Mouse (Mus musculus) ES-Bruce4 (cell line): Measurements from ENCODE around the gene Lgr5. TPM values are rescaled to one million over a fixed set of nuclear protein-coding genes. Genes with fewer than 3 reads are reported as not detected.

ENCODE experiments used
- H3K27ac ChIP-seq: 2 replicates; pipeline ENCODE4 v1.5.1; 2012; ENCODE audit warnings: low read length, inconsistent platforms; ENCODE audit not compliant: insufficient read depth
- H3K27me3 ChIP-seq: 2 replicates; pipeline ENCODE4 v1.6.1; 2012; ENCODE audit warnings: mild to moderate bottlenecking, low read length, inconsistent platforms; ENCODE audit not compliant: control insufficient read depth, poor library complexity, insufficient read depth, severe bottlenecking
- H3K36me3 ChIP-seq: 2 replicates; pipeline ENCODE4 v1.6.1; 2012; ENCODE audit warnings: inconsistent platforms, mild to moderate bottlenecking, low read length, moderate library complexity; ENCODE audit not compliant: control insufficient read depth, poor library complexity, insufficient read depth, severe bottlenecking
- H3K4me1 ChIP-seq: one replicate; pipeline ENCODE4 v1.8.1; 2011; ENCODE audit warnings: low read length; ENCODE audit not compliant: control insufficient read depth, insufficient read depth
- H3K4me3 ChIP-seq: 2 replicates; pipeline ENCODE4 v1.5.1; 2011; ENCODE audit warnings: low read depth, mild to moderate bottlenecking, low read length
- H3K9ac ChIP-seq: 2 replicates; pipeline ENCODE4 v1.6.1; 2012; ENCODE audit warnings: low read depth, mild to moderate bottlenecking, inconsistent platforms; ENCODE audit not compliant: poor library complexity, severe bottlenecking
- H3K9me3 ChIP-seq: replicated peaks from 2 replicates; pipeline ENCODE4 v1.6.1; 2012; ENCODE audit warnings: mild to moderate bottlenecking, low read length, inconsistent platforms; ENCODE audit not compliant: control insufficient read depth, poor library complexity, insufficient read depth, severe bottlenecking
- CTCF ChIP-seq: IDR thresholded peaks from one replicate; pipeline ENCODE4 v1.8.1; 2011; ENCODE audit warnings: low read depth, low read length
- EP300 ChIP-seq: IDR thresholded peaks from 2 replicates; pipeline ENCODE4 v1.6.1; 2011; ENCODE audit warnings: low read depth, low read length; ENCODE audit not compliant: insufficient read depth
- POLR2A ChIP-seq: IDR thresholded peaks from one replicate; pipeline ENCODE4 v1.8.1; 2011; ENCODE audit warnings: low read length; ENCODE audit not compliant: insufficient read depth
- polyA plus RNA-seq: library from polyadenylated mRNA; stranded (reverse); fragments of >200 nt; gene quantifications from 2 replicates; pipeline ENCODE4 v1.2.4, GENCODE M21; 2011; ENCODE audit warnings: low read depth; ENCODE audit not compliant: missing spikeins, insufficient read depth, insufficient read length

The Lgr5 gene
- polyA plus RNA-seq, 1 experiment = 0.27 TPM

DNA sequence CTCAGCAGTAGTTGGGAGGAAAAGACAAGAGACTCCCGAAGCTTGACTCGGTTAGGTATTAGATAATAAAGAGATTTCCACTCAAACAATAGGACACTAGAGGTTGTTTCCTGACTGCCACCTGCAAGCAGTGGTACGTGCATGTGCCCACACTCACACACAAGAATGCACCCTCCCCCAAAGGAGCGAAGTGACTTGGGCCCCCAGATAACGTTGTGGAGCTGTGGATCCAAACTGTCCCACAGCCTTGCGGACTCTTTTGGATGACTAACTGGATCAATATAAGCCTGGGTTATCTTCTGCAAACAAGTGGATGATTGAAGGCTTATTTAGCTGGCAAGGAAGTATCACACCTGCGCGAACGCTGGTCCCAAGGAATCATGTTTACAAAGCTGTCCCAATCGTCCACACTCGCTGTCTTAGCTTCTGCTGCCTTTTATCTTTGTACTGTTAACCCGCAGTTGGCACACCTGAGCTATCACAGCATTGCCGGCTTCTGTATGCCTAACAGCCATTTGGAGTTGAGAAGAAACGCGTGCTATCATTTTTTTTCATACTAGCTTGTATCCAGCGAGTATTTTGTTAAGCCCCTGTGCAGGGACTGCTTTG lies 81.8 kb downstream of the Lgr5 start:
- Histone ChIP-seq H3K27me3 (no peaks in the 10 kb centered on the region), H3K36me3 (no peaks in the 10 kb centered on the region), H3K9ac (no peak overlapping the region), H3K4me3 (no peak overlapping the region), H3K9me3 (no peaks in the 10 kb centered on the region), H3K27ac (no peak overlapping the region), H3K4me1 (no peaks in the 10 kb centered on the region)
- no peak for TF ChIP-seq POLR2A
- no peak for TF ChIP-seq CTCF
- no peak for TF ChIP-seq EP300

DNA sequence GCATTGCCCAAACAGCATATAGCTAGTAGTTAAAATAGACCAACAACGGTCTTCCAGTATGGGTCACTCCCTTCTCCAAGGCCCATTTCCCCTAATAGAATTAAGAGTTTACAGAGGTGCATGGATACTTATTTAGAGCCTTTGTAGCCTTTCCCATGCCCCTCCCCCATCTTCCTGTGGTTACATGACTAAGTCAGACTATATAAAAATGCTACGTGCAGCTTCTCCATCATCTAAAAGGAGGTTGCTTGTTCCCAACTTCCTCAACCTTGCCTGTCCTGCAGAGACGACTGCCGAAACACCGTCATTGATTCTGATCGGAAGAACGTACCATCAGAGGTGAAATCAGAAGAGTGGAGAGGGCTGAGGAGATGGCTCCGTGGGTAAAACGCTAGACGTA lies 82.4 kb downstream of the Lgr5 start:
- no peak overlapping the region for H3K9ac ChIP-seq
- H3K36me3 ChIP-seq = no peaks in the 10 kb centered on the region
- TF ChIP-seq EP300 = no peak
- H3K9me3 ChIP-seq = no peaks in the 10 kb centered on the region
- H3K27me3 ChIP-seq = no peaks in the 10 kb centered on the region
- no peaks in the 10 kb centered on the region for H3K4me1 ChIP-seq
- no peak overlapping the region for H3K27ac ChIP-seq
- H3K4me3 ChIP-seq = no peak overlapping the region

DNA sequence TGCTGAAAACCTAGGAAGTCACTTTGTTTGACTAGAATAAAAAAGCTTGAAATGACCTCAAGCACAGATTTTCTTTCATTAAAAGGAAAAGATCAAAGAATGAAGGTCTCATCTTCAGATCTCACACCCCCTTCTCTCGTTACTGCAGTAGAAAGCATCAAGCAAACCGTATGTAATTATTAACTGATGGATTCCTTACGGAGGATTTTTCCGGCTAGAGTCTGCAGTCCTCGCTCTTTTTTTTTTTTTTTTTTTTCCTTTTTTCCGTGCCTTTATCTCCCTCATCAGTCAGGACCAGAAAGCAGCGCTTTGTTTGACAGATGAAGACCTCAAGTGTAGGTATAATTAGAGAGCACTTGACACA lies 93.8 kb downstream of the Lgr5 start:
- H3K9ac ChIP-seq = no peak overlapping the region
- H3K27ac ChIP-seq = no peak overlapping the region
- H3K4me3 ChIP-seq = no peak overlapping the region
- no peaks in the 10 kb centered on the region for H3K36me3 ChIP-seq
- no peak for TF ChIP-seq POLR2A
- H3K27me3 ChIP-seq = no peaks in the 10 kb centered on the region
- peaks cover 5% of the 10 kb centered on the region; the same call in 1 of the 2 replicates for H3K9me3 ChIP-seq
- no peaks in the 10 kb centered on the region for H3K4me1 ChIP-seq

DNA sequence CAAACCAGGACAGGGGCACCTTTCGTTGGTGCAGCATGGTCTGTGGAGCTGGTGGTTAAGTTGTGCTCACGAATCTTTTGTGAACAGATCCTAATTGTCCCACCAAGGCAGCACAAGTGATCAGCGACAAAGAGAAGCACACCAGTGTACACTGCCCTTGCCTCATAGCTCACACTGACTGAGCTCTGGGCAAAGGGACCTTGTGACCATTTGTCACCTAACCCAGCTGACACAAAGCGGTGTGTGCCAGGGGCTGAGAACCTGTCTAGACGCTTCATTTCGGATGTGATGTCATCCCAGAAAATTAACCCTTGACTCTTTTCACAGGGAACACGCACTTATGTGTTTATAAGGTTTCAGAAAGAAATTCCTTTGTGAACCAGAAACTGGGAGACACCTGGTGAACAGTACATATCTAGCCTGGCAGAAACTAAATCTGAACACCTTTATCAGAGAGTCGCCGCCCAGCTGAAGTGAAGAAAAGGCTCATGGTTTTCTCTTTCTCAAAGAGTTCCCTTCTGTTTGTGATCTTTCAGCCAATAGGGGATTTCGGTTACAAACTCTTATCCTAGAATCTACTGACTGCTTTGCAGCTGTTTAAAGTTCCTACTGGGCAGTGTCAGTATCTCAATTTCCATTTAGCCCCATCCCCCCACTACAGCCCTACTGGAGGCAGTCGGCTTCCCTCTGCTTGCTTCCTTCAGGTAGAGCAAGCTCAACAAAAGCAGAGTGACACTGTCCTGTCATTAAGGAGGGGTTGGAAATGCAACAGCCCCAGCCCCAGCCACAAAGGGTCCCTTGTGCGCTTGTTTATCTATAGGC lies 94.4 kb downstream of the Lgr5 start:
- H3K27me3 ChIP-seq = no peaks in the 10 kb centered on the region
- peaks cover 5% of the 10 kb centered on the region; the same call in 1 of the 2 replicates for H3K9me3 ChIP-seq
- H3K9ac ChIP-seq = no peak overlapping the region
- no peaks in the 10 kb centered on the region for H3K4me1 ChIP-seq
- TF ChIP-seq CTCF (no peak), POLR2A (no peak), EP300 (no peak)
- no peak overlapping the region for H3K27ac ChIP-seq
- no peaks in the 10 kb centered on the region for H3K36me3 ChIP-seq
- no peak overlapping the region for H3K4me3 ChIP-seq

DNA sequence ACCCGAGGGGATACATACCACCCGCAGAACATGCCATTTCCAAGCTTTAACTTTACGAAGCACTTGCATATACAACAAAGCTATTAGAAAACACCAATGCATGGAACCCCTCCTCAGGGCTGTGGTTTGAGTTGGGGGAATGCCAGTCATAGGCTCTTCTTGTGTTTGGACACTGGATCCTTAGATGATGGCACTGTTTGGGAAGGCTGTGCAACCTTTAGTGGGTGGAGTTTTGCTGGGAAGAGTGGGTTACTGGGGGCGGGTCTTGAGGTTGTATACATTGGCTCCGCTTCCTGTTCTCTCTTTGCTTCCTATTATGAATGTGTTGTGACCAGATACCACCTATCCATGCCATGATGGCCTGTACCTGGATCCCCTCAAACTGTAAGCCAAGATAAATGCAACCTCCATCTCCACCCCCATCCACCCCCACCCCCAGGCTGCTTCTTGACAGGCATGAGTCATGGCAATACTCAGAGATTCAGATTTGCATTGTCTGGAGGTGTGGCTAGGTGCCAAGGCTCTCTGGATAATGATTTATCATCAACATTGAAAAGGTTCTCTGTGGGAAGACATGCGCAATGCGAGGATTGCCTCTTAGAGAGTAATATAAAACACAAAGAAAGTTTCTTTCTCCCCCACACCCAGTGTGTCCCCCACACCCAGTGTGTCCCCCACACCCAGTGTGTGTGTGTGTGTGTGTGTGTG lies 95.6 kb downstream of the Lgr5 start:
- no peaks in the 10 kb centered on the region for H3K36me3 ChIP-seq
- H3K4me1 ChIP-seq = no peaks in the 10 kb centered on the region
- H3K9ac ChIP-seq = no peak overlapping the region
- H3K27me3 ChIP-seq = no peaks in the 10 kb centered on the region
- H3K9me3 ChIP-seq = peaks cover 5% of the 10 kb centered on the region; the same call in 1 of the 2 replicates
- no peak overlapping the region for H3K4me3 ChIP-seq
- no peak overlapping the region for H3K27ac ChIP-seq
- TF ChIP-seq EP300 (no peak), POLR2A (no peak), CTCF (no peak)

DNA sequence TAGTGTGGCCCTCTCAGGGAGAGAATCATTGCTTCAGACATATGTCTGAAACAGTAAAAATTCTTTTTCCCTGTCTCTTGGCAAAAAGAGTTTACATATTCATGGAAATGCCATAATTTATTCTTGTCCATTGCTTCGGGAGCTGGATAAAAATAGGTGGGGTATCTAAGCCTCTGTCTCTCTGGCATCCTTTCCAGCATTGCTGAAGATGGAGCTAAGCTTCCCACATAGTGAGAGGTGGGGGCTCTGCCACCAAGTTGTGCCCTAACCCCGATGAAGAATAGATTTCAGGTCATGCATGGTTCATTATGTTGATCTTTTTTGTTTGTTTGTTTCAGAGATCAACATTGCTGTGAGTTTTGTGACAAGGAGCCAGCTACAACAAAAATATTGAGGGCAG lies 102.0 kb downstream of the Lgr5 start:
- H3K9me3 ChIP-seq = 0 out of 2 replicates have a peak, but pooled peaks cover 3% of the 10 kb centered on the region
- no peak for TF ChIP-seq CTCF
- TF ChIP-seq POLR2A = no peak
- no peak for TF ChIP-seq EP300
- no peak overlapping the region for H3K9ac ChIP-seq
- H3K36me3 ChIP-seq = no peaks in the 10 kb centered on the region
- no peak overlapping the region for H3K4me3 ChIP-seq
- H3K27ac ChIP-seq = no peak overlapping the region
- no peaks in the 10 kb centered on the region for H3K4me1 ChIP-seq
- no peaks in the 10 kb centered on the region for H3K27me3 ChIP-seq
